Mouse (Mus musculus): ENCODE measurements at regions not wholly inside any gene's neighbourhood (a gene's known extent, or its start where the extent isn't known, plus 50 kb on each side); places are given as distances from the start of the nearest gene placed in this dataset.

GRCm38 (mm10) chr7:35991141-35991540 lies 188.3 kb upstream of the Zfp507 start:
- Histone ChIP-seq H3K9ac (ENCODE audit: low read depth, low read length) (no peak overlapping the region), H3K27me3 (replicated peaks; ENCODE audit: control insufficient read depth, insufficient read depth, low read length) (no peaks in the 10 kb centered on the region), H3K9me3 (ENCODE audit: control insufficient read depth) (no peaks in the 10 kb centered on the region), H3K4me1 (replicated peaks; ENCODE audit: control insufficient read depth, insufficient read depth, low read length) (no peaks in the 10 kb centered on the region), H3K36me3 (ENCODE audit: control insufficient read depth, insufficient read depth) (no peaks in the 10 kb centered on the region), H3K27ac (ENCODE audit: low read depth, low read length) (no peak overlapping the region), H3K4me3 (ENCODE audit: low read depth, low read length) (no peak overlapping the region), H3K4me2 (replicated peaks; ENCODE audit: low read depth) (no peak overlapping the region)
- no peak for ATAC-seq
- no peak for TF ChIP-seq CTCF (IDR thresholded peaks at IDR 0.05; ENCODE audit: low read depth)
- WGBS = 73% methylated on average over 5 of the region's 5 CpGs

- Histone ChIP-seq H3K9me3 (ENCODE audit: control insufficient read depth) (no peaks in the 10 kb centered on the region), H3K4me1 (replicated peaks; ENCODE audit: control insufficient read depth, insufficient read depth, low read length) (no peaks in the 10 kb centered on the region), H3K9ac (ENCODE audit: low read depth, low read length) (no peak overlapping the region), H3K4me3 (ENCODE audit: low read depth, low read length) (no peak overlapping the region), H3K36me3 (ENCODE audit: control insufficient read depth, insufficient read depth) (no peaks in the 10 kb centered on the region), H3K27me3 (replicated peaks; ENCODE audit: control insufficient read depth, insufficient read depth, low read length) (no peaks in the 10 kb centered on the region), H3K27ac (ENCODE audit: low read depth, low read length) (no peak overlapping the region), H3K4me2 (replicated peaks; ENCODE audit: low read depth) (no peak overlapping the region)
- ATAC-seq = no peak
- WGBS = 62% methylated on average over 8 of the region's 8 CpGs
- TF ChIP-seq CTCF (IDR thresholded peaks at IDR 0.05; ENCODE audit: low read depth) = no peak
Measured at GRCm38 (mm10) chr7:35989456-35989855, 186.7 kb upstream of the Zfp507 start.

GRCm38 (mm10) chr7:35988449-35989109 lies 185.8 kb upstream of the Zfp507 start:
- no peak overlapping the region for H3K4me2 ChIP-seq (replicated peaks; ENCODE audit: low read depth)
- H3K4me3 ChIP-seq (ENCODE audit: low read depth, low read length) = no peak overlapping the region
- H3K9ac ChIP-seq (ENCODE audit: low read depth, low read length) = no peak overlapping the region
- no peaks in the 10 kb centered on the region for H3K4me1 ChIP-seq (replicated peaks; ENCODE audit: control insufficient read depth, insufficient read depth, low read length)
- H3K9me3 ChIP-seq (ENCODE audit: control insufficient read depth) = no peaks in the 10 kb centered on the region
- no peak for TF ChIP-seq CTCF (IDR thresholded peaks at IDR 0.05; ENCODE audit: low read depth)
- no peaks in the 10 kb centered on the region for H3K36me3 ChIP-seq (ENCODE audit: control insufficient read depth, insufficient read depth)
- no peaks in the 10 kb centered on the region for H3K27me3 ChIP-seq (replicated peaks; ENCODE audit: control insufficient read depth, insufficient read depth, low read length)
- 68% methylated on average over 13 of the region's 13 CpGs for WGBS
- ATAC-seq = no peak
- no peak overlapping the region for H3K27ac ChIP-seq (ENCODE audit: low read depth, low read length)

GRCm38 (mm10) chr7:35977986-35978385 lies 175.2 kb upstream of the Zfp507 start:
- Histone ChIP-seq H3K4me1 (replicated peaks; ENCODE audit: control insufficient read depth, insufficient read depth, low read length) (no peaks in the 10 kb centered on the region), H3K27ac (ENCODE audit: low read depth, low read length) (no peak overlapping the region), H3K4me2 (replicated peaks; ENCODE audit: low read depth) (no peak overlapping the region), H3K4me3 (ENCODE audit: low read depth, low read length) (no peak overlapping the region), H3K27me3 (replicated peaks; ENCODE audit: control insufficient read depth, insufficient read depth, low read length) (no peaks in the 10 kb centered on the region), H3K36me3 (ENCODE audit: control insufficient read depth, insufficient read depth) (no peaks in the 10 kb centered on the region), H3K9ac (ENCODE audit: low read depth, low read length) (no peak overlapping the region), H3K9me3 (ENCODE audit: control insufficient read depth) (no peaks in the 10 kb centered on the region)
- TF ChIP-seq CTCF (IDR thresholded peaks at IDR 0.05; ENCODE audit: low read depth) = no peak
- no peak for ATAC-seq
- WGBS = 67% methylated on average over 9 of the region's 9 CpGs

- Histone ChIP-seq H3K36me3 (ENCODE audit: control insufficient read depth, insufficient read depth) (no peaks in the 10 kb centered on the region), H3K4me3 (ENCODE audit: low read depth, low read length) (no peak overlapping the region), H3K27ac (ENCODE audit: low read depth, low read length) (no peak overlapping the region), H3K4me2 (replicated peaks; ENCODE audit: low read depth) (no peak overlapping the region), H3K9ac (ENCODE audit: low read depth, low read length) (no peak overlapping the region), H3K9me3 (ENCODE audit: control insufficient read depth) (no peaks in the 10 kb centered on the region), H3K4me1 (replicated peaks; ENCODE audit: control insufficient read depth, insufficient read depth, low read length) (no peaks in the 10 kb centered on the region), H3K27me3 (replicated peaks; ENCODE audit: control insufficient read depth, insufficient read depth, low read length) (no peaks in the 10 kb centered on the region)
- no peak for ATAC-seq
- peak; percentile 47 for TF ChIP-seq CTCF (IDR thresholded peaks at IDR 0.05; ENCODE audit: low read depth)
- 42% methylated on average over 5 of the region's 5 CpGs for WGBS
Measured at GRCm38 (mm10) chr7:35958731-35959130, 155.9 kb upstream of the Zfp507 start.

GRCm38 (mm10) chr7:35958052-35958451 lies 155.2 kb upstream of the Zfp507 start:
- no peak overlapping the region for H3K27ac ChIP-seq (ENCODE audit: low read depth, low read length)
- no peak for ATAC-seq
- no peaks in the 10 kb centered on the region for H3K27me3 ChIP-seq (replicated peaks; ENCODE audit: control insufficient read depth, insufficient read depth, low read length)
- H3K4me3 ChIP-seq (ENCODE audit: low read depth, low read length) = no peak overlapping the region
- no peak for TF ChIP-seq CTCF (IDR thresholded peaks at IDR 0.05; ENCODE audit: low read depth)
- H3K9me3 ChIP-seq (ENCODE audit: control insufficient read depth) = no peaks in the 10 kb centered on the region
- no peak overlapping the region for H3K4me2 ChIP-seq (replicated peaks; ENCODE audit: low read depth)
- WGBS = 53% methylated on average over 2 of the region's 2 CpGs
- H3K9ac ChIP-seq (ENCODE audit: low read depth, low read length) = no peak overlapping the region
- no peaks in the 10 kb centered on the region for H3K36me3 ChIP-seq (ENCODE audit: control insufficient read depth, insufficient read depth)
- no peaks in the 10 kb centered on the region for H3K4me1 ChIP-seq (replicated peaks; ENCODE audit: control insufficient read depth, insufficient read depth, low read length)

GRCm38 (mm10) chr7:35948794-35949193 lies 146.0 kb upstream of the Zfp507 start:
- ATAC-seq = no peak
- no peak overlapping the region for H3K9ac ChIP-seq (ENCODE audit: low read depth, low read length)
- H3K4me3 ChIP-seq (ENCODE audit: low read depth, low read length) = no peak overlapping the region

More at GRCm38 (mm10) chr7:35948794-35949193, 146.0 kb upstream of the Zfp507 start:
- Histone ChIP-seq H3K36me3 (ENCODE audit: control insufficient read depth, insufficient read depth) (no peaks in the 10 kb centered on the region), H3K9me3 (ENCODE audit: control insufficient read depth) (no peaks in the 10 kb centered on the region), H3K27me3 (replicated peaks; ENCODE audit: control insufficient read depth, insufficient read depth, low read length) (no peaks in the 10 kb centered on the region), H3K27ac (ENCODE audit: low read depth, low read length) (no peak overlapping the region), H3K4me2 (replicated peaks; ENCODE audit: low read depth) (0 out of 2 replicates have a peak overlapping the region, but pooled peaks have one; percentile 37), H3K4me1 (replicated peaks; ENCODE audit: control insufficient read depth, insufficient read depth, low read length) (no peaks in the 10 kb centered on the region)
- 18% methylated on average over 6 of the region's 6 CpGs for WGBS
- TF ChIP-seq CTCF (IDR thresholded peaks at IDR 0.05; ENCODE audit: low read depth) = no peak
